Mouse (Mus musculus) testis, adult 2 months (tissue): ENCODE data around the gene Ceacam19.

Experiments
- CTCF ChIP-seq: fragments of 200-500 bp; IDR thresholded peaks from 2 replicates; pipeline ENCODE4 v1.5.1; 2012; ENCODE audit warnings: low read depth, mild to moderate bottlenecking, inconsistent platforms, low read length, moderate library complexity; ENCODE audit not compliant: control insufficient read depth, insufficient read depth, insufficient replicate concordance
- POLR2A ChIP-seq: fragments of 200-500 bp; IDR thresholded peaks from 2 replicates; pipeline ENCODE4 v1.6.1; 2012; ENCODE audit warnings: low read depth, mild to moderate bottlenecking, inconsistent platforms, low read length, moderate library complexity; ENCODE audit not compliant: control insufficient read depth

- TF ChIP-seq CTCF (peak; percentile 86), POLR2A (no peak)
Measured at GRCm38 (mm10) chr7:19843561-19843960, 44.2 kb downstream of the Ceacam19 start.
